Mouse (Mus musculus) bone marrow, adult 2 months (tissue): ENCODE measurements around the gene March6.

Source experiments
- CTCF ChIP-seq: fragments of 200-500 bp; IDR thresholded peaks from 2 replicates; pipeline ENCODE4 v1.5.1; 2011; ENCODE audit warnings: low read length, control low read depth; ENCODE audit not compliant: control insufficient read depth, insufficient read depth
- POLR2A ChIP-seq: fragments of 200-500 bp; IDR thresholded peaks from 2 replicates; pipeline ENCODE4 v1.6.1; 2011; ENCODE audit warnings: low read depth, mild to moderate bottlenecking, control low read depth, low read length, borderline replicate concordance; ENCODE audit not compliant: control insufficient read depth

DNA sequence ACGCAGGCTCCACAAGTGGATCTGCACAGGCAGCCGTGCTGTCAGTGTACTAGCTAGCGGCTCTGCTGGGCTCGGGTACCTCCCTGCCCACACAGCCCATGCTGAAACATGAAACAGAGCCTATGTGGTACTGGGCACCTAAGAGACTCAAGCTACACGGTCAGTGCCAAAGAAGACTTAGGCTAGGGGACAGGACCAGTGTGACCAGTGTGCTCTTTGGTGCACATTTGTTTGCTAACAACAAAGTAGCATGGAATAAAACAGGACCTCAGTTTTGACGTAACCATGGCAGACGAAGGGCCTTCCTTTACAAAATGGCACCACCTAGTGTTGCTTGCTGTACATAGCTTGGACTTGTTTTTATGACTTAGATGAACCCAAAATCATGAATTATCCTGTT lies 83.7 kb downstream of the March6 start:
- TF ChIP-seq CTCF (no peak), POLR2A (no peak)
